Mouse (Mus musculus) MEL (cell line): Measurements from ENCODE around the gene Emd. TPM values are rescaled to one million over a fixed set of nuclear protein-coding genes. Genes with fewer than 3 reads are reported as not detected.

Source experiments
- DNase-seq: peaks from one replicate; pipeline ENCODE4 v3.0.0; 2011; ENCODE audit warnings: low read depth, low spot score
- H3K27ac ChIP-seq: 2 replicates; pipeline ENCODE4 v1.5.1; 2012; ENCODE audit warnings: low read depth, mild to moderate bottlenecking, control low read depth, low read length, moderate library complexity; ENCODE audit not compliant: control insufficient read depth
- H3K27me3 ChIP-seq, 2 experiments: fragments of 150-350 bp in 1 of 2; sonication (generic) in 1 of 2; 2 replicates each; pipeline ENCODE4 v1.6.1; 2012; ENCODE audit warnings: low read length in 2 of 2, mild to moderate bottlenecking in 2 of 2, improper control_type of control experiment in 1 of 2, moderate library complexity in 1 of 2; ENCODE audit not compliant: insufficient read depth in 2 of 2, control insufficient read depth in 1 of 2
- H3K36me3 ChIP-seq, 2 experiments: 2 replicates each; pipeline ENCODE4 v1.6.1; 2012 to 2014; ENCODE audit warnings: low read length in 2 of 2, improper control_type of control experiment in 1 of 2, inconsistent platforms in 1 of 2, mild to moderate bottlenecking in 1 of 2; ENCODE audit not compliant: insufficient read depth in 2 of 2, control insufficient read depth in 1 of 2
- H3K4me1 ChIP-seq, 2 experiments: fragments of 150-350 bp in 1 of 2; sonication (generic) in 1 of 2; 2 replicates each; pipeline ENCODE4 v1.6.1; 2012; ENCODE audit warnings: low read length in 2 of 2, improper control_type of control experiment in 1 of 2, mild to moderate bottlenecking in 1 of 2; ENCODE audit not compliant: insufficient read depth in 2 of 2, control insufficient read depth in 1 of 2
- H3K4me3 ChIP-seq, 2 experiments: fragments of 150-350 bp in 1 of 2; sonication (generic) in 1 of 2; 2 replicates each; pipeline ENCODE4 v1.5.1; 2012; ENCODE audit warnings: low read depth in 2 of 2, low read length in 2 of 2, mild to moderate bottlenecking in 2 of 2, moderate library complexity in 2 of 2, control low read depth in 1 of 2, improper control_type of control experiment in 1 of 2; ENCODE audit not compliant: control insufficient read depth in 1 of 2, insufficient read depth in 1 of 2
- H3K79me2 ChIP-seq: 2 replicates; pipeline ENCODE4 v1.6.1; 2012; ENCODE audit warnings: mild to moderate bottlenecking, low read length, moderate library complexity; ENCODE audit not compliant: control insufficient read depth, poor library complexity, insufficient read depth
- H3K9ac ChIP-seq: 2 replicates; pipeline ENCODE4 v1.6.1; 2012; ENCODE audit warnings: low read depth, mild to moderate bottlenecking, control low read depth, low read length, moderate library complexity; ENCODE audit not compliant: control insufficient read depth, poor library complexity, severe bottlenecking
- H3K9me3 ChIP-seq: fragments of 150-350 bp; sonication (generic); replicated peaks from 2 replicates; pipeline ENCODE4 v1.6.1; 2012; ENCODE audit warnings: mild to moderate bottlenecking, low read length, improper control_type of control experiment, moderate library complexity; ENCODE audit not compliant: insufficient read depth
- BHLHE40 ChIP-seq: IDR thresholded peaks from 2 replicates; pipeline ENCODE4 v1.6.1; 2012; ENCODE audit warnings: low read depth, mild to moderate bottlenecking, inconsistent platforms, low read length, improper control_type of control experiment, borderline replicate concordance
- CHD1 ChIP-seq: IDR thresholded peaks from 2 replicates; pipeline ENCODE4 v1.6.1; 2012; ENCODE audit warnings: low read depth, mild to moderate bottlenecking, inconsistent platforms, low read length, improper control_type of control experiment
- CHD2 ChIP-seq: IDR thresholded peaks from 2 replicates; pipeline ENCODE4 v1.6.1; 2011; ENCODE audit warnings: low read length, improper control_type of control experiment
- CTCF ChIP-seq, 3 experiments: IDR thresholded peaks in 2 of 3; conservative IDR thresholded peaks in 1 of 3; 2 replicates each; pipeline ENCODE4 v1.5.1; 2011 to 2012; ENCODE audit warnings: low read length in 3 of 3, low read depth in 2 of 3, mild to moderate bottlenecking in 2 of 3, improper control_type of control experiment in 1 of 3, inconsistent platforms in 1 of 3, mixed read lengths in 1 of 3, moderate library complexity in 1 of 3; ENCODE audit not compliant: control insufficient read depth in 1 of 3, insufficient read depth in 1 of 3, poor library complexity in 1 of 3, severe bottlenecking in 1 of 3
- ELF1 ChIP-seq: IDR thresholded peaks from 2 replicates; pipeline ENCODE4 v1.6.1; 2014; ENCODE audit warnings: low read depth, mild to moderate bottlenecking, inconsistent platforms, low read length, improper control_type of control experiment, moderate library complexity
- EP300 ChIP-seq, 2 experiments: IDR thresholded peaks; 2 replicates each; pipeline ENCODE4 v1.6.1; 2011; ENCODE audit warnings: improper control_type of control experiment in 2 of 2, low read length in 2 of 2, low read depth in 1 of 2, mild to moderate bottlenecking in 1 of 2
- ETS1 ChIP-seq: IDR thresholded peaks from 2 replicates; pipeline ENCODE4 v1.6.1; 2012; ENCODE audit warnings: low read depth, mild to moderate bottlenecking, inconsistent platforms, low read length, improper control_type of control experiment, moderate library complexity
- GATA1 ChIP-seq: IDR thresholded peaks from 2 replicates; pipeline ENCODE4 v1.6.1; 2011; ENCODE audit warnings: low read depth, low read length, improper control_type of control experiment
- HCFC1 ChIP-seq: IDR thresholded peaks from 2 replicates; pipeline ENCODE4 v1.6.1; 2012; ENCODE audit warnings: low read depth, mild to moderate bottlenecking, inconsistent platforms, low read length, improper control_type of control experiment, moderate library complexity
- JUND ChIP-seq: IDR thresholded peaks from 2 replicates; pipeline ENCODE4 v1.6.1; 2011; ENCODE audit warnings: low read depth, mild to moderate bottlenecking, improper control_type of control experiment, low read length
- MAFK ChIP-seq: IDR thresholded peaks from 2 replicates; pipeline ENCODE4 v1.6.1; 2011; ENCODE audit warnings: low read depth, mild to moderate bottlenecking, low read length, improper control_type of control experiment, borderline replicate concordance
- MAX ChIP-seq: IDR thresholded peaks from 2 replicates; pipeline ENCODE4 v1.6.1; 2011; ENCODE audit warnings: low read length, improper control_type of control experiment
- MAZ ChIP-seq: IDR thresholded peaks from 2 replicates; pipeline ENCODE4 v1.6.1; 2012; ENCODE audit warnings: low read depth, mild to moderate bottlenecking, inconsistent platforms, low read length, improper control_type of control experiment
- MEF2A ChIP-seq: IDR thresholded peaks from 2 replicates; pipeline ENCODE4 v1.6.1; 2014; ENCODE audit warnings: low read depth, mild to moderate bottlenecking, inconsistent platforms, low read length, improper control_type of control experiment; ENCODE audit not compliant: poor library complexity, insufficient replicate concordance, severe bottlenecking; ENCODE audit errors: extremely low read depth
- MXI1 ChIP-seq: IDR thresholded peaks from 2 replicates; pipeline ENCODE4 v1.6.1; 2011; ENCODE audit warnings: mild to moderate bottlenecking, low read depth, low read length, improper control_type of control experiment
- MYB ChIP-seq: IDR thresholded peaks from 2 replicates; pipeline ENCODE4 v1.6.1; 2011; ENCODE audit warnings: mild to moderate bottlenecking, low read depth, low read length, improper control_type of control experiment
- MYC ChIP-seq: IDR thresholded peaks from 2 replicates; pipeline ENCODE4 v1.6.1; 2011; ENCODE audit warnings: low read depth, mild to moderate bottlenecking, low read length, improper control_type of control experiment, moderate library complexity
- NELFE ChIP-seq: IDR thresholded peaks from 2 replicates; pipeline ENCODE4 v1.6.1; 2011; ENCODE audit warnings: low read depth, low read length, improper control_type of control experiment
- NRF1 ChIP-seq: IDR thresholded peaks from 2 replicates; pipeline ENCODE4 v1.6.1; 2014; ENCODE audit warnings: low read depth, mild to moderate bottlenecking, inconsistent platforms, low read length, improper control_type of control experiment, moderate library complexity; ENCODE audit not compliant: poor library complexity, insufficient read depth, severe bottlenecking
- POLR2AphosphoS2 ChIP-seq: IDR thresholded peaks from 2 replicates; pipeline ENCODE4 v1.6.1; 2011; ENCODE audit warnings: low read length, improper control_type of control experiment
- POLR2AphosphoS5 ChIP-seq: IDR thresholded peaks from 2 replicates; pipeline ENCODE4 v1.6.1; 2012; ENCODE audit warnings: low read depth, borderline replicate concordance, mild to moderate bottlenecking, inconsistent platforms, low read length, moderate library complexity, mixed read lengths
- RCOR1 ChIP-seq: IDR thresholded peaks from 2 replicates; pipeline ENCODE4 v1.6.1; 2012; ENCODE audit warnings: low read depth, mild to moderate bottlenecking, inconsistent platforms, low read length, improper control_type of control experiment
- SIN3A ChIP-seq: IDR thresholded peaks from 2 replicates; pipeline ENCODE4 v1.6.1; 2012; ENCODE audit warnings: low read length, improper control_type of control experiment, inconsistent platforms
- TCF12 ChIP-seq: IDR thresholded peaks from 2 replicates; pipeline ENCODE4 v1.6.1; 2014; ENCODE audit warnings: low read depth, mild to moderate bottlenecking, inconsistent platforms, low read length, improper control_type of control experiment, moderate library complexity
- UBTF ChIP-seq: IDR thresholded peaks from 2 replicates; pipeline ENCODE4 v1.6.1; 2012; ENCODE audit warnings: low read depth, mild to moderate bottlenecking, inconsistent platforms, low read length, improper control_type of control experiment, moderate library complexity, borderline replicate concordance; ENCODE audit not compliant: insufficient read depth
- USF1 ChIP-seq: IDR thresholded peaks from 2 replicates; pipeline ENCODE4 v1.6.1; 2014; ENCODE audit warnings: low read depth, mild to moderate bottlenecking, inconsistent platforms, low read length, improper control_type of control experiment, moderate library complexity
- USF2 ChIP-seq, 2 experiments: IDR thresholded peaks; 2 replicates each; pipeline ENCODE4 v1.6.1; 2011 to 2012; ENCODE audit warnings: improper control_type of control experiment in 2 of 2, low read length in 2 of 2, borderline replicate concordance in 1 of 2, inconsistent platforms in 1 of 2, low read depth in 1 of 2, mild to moderate bottlenecking in 1 of 2; ENCODE audit not compliant: insufficient read depth in 1 of 2
- ZC3H11A ChIP-seq: IDR thresholded peaks from 2 replicates; pipeline ENCODE4 v1.6.1; 2012; ENCODE audit warnings: low read depth, mild to moderate bottlenecking, inconsistent platforms, low read length, improper control_type of control experiment
- ZKSCAN1 ChIP-seq: IDR thresholded peaks from 2 replicates; pipeline ENCODE4 v1.6.1; 2012; ENCODE audit warnings: low read depth, mild to moderate bottlenecking, inconsistent platforms, low read length, improper control_type of control experiment, moderate library complexity
- ZMIZ1 ChIP-seq: IDR thresholded peaks from 2 replicates; pipeline ENCODE4 v1.6.1; 2012; ENCODE audit warnings: low read depth, mild to moderate bottlenecking, inconsistent platforms, low read length, improper control_type of control experiment, moderate library complexity
- ZNF384 ChIP-seq: IDR thresholded peaks from 2 replicates; pipeline ENCODE4 v1.6.1; 2012; ENCODE audit warnings: low read depth, mild to moderate bottlenecking, inconsistent platforms, low read length, improper control_type of control experiment
- polyA plus RNA-seq, 2 experiments: library from polyadenylated mRNA; stranded (reverse) in 1 of 2; unstranded in 1 of 2; fragments of >175 nt in 1 of 2; fragments of >200 nt in 1 of 2; gene quantifications; 2 replicates each; pipeline versions ENCODE4 v1.2.1 to v1.2.4; 2012; ENCODE audit warnings: low replicate concordance in 2 of 2, low read depth in 1 of 2; ENCODE audit not compliant: insufficient read length in 2 of 2, insufficient read depth in 1 of 2, missing spikeins in 1 of 2
- total RNA-seq: library from RNA; depleted of rRNA; stranded (reverse); fragments of 300-350 nt; gene quantifications from 2 replicates; pipeline ENCODE4 v1.2.3, GENCODE M21; 2012

Emd gene
- total and polyA plus RNA-seq, 3 experiments = 55.5 to 157 (median 130) TPM

DNA sequence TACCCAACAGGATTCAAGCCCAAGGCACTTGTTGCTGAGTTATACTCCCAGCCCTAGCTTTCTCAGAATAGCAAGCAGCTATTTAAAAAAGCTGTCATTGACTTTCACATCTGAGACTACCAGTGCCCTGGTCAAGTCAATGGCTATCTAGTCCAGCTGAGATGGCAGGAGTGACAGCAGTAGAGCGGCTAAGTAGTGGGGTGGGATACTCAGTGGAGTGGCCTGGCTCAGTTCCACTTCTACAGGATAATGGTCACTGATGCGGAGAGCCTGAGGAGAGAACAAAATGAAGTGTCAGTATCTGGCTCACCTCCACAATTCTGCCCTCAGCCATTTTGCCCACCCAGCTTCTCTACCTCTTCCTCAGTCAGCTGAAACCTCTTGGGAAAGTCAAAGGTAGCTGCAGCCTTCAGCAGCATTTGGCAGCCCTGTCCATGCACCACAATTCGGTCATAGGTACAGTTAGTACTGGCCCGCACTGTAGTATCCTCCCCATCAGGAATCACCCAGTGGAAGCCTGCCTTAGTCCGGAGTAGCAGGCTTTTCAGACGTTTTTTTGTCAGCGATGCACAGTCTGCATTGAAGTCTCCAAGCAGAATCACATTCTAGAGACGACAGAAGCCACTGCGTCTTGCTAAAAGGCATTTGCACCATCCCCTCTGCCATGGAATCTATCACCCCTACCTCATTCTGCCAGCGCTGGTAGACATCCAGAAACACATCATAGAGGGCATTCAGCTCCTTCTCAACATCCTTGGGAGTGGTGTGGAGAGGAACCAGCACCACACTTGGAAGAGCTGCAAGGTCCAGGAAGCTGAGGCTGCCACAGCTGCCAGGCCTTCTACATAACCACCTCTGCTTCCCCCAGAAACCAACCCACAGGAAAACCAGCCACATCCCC, 19.2 kb downstream of the Emd start (continued):
- TF ChIP-seq MYB = no peak
- TF ChIP-seq MAFK = 0 out of 2 replicates have a peak, but pooled peaks have one; percentile 39
- TF ChIP-seq POLR2AphosphoS5 = no peak
- TF ChIP-seq ZC3H11A = no peak
- peak; percentile 37; the same call in 1 of the 2 replicates for TF ChIP-seq CHD2
- TF ChIP-seq NRF1 = no peak
- no peak for TF ChIP-seq CTCF (IDR thresholded peaks at IDR 0.05 in 2 of 3, conservative IDR thresholded peaks at IDR 0.05 in 1 of 3; ENCODE audit: control insufficient read depth in 1 of 3, insufficient read depth in 1 of 3, low read depth in 2 of 3, low read length in 3 of 3, poor library complexity in 1 of 3, severe bottlenecking in 1 of 3)
- TF ChIP-seq CHD1 = no peak
- no peak; the same call in 1 of the 2 replicates for TF ChIP-seq TCF12
- no peak for TF ChIP-seq EP300 (IDR thresholded peaks at IDR 0.05; ENCODE audit: low read depth in 1 of 2, low read length in 2 of 2)
- no peak for TF ChIP-seq HCFC1
- TF ChIP-seq MEF2A = no peak
- no peak for TF ChIP-seq MXI1
- TF ChIP-seq NELFE = peak; percentile 14; the same call in 1 of the 2 replicates
- TF ChIP-seq GATA1 = no peak
- TF ChIP-seq ETS1 = no peak
- no peak for TF ChIP-seq ZKSCAN1
- peak; percentile 100 for TF ChIP-seq POLR2AphosphoS2

DNA sequence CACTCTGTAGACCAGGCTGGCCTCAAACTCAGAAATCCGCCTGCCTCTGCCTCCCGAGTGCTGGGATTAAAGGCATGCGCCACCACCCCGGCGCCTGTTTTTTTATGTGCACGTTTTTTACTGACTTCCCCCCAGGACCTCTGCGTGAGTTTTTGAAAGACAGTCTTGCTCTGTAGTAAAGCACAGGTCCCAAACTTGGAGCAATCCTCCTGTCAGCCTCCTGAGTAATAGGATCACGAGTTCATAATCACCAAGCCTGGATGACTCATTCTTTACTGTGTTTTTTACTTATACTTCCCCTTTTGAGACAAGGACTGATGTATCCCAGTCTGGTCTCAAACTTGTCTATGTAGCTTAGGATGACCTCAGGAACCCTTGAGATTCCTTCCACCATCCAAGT, 23.4 kb downstream of the Emd start:
- Histone ChIP-seq H3K4me3 (no peak overlapping the region), H3K79me2 (peaks cover 3% of the 10 kb centered on the region), H3K9ac (no peak overlapping the region), H3K36me3 (peaks cover 0 to 10% of the 10 kb centered on the region in 2 experiments; a peak in 2 of 4 replicates)
- peak; percentile 23; the same call in 1 of the 2 replicates for TF ChIP-seq BHLHE40
- no peak for TF ChIP-seq USF2 (IDR thresholded peaks at IDR 0.05; ENCODE audit: borderline replicate concordance in 1 of 2, insufficient read depth in 1 of 2, low read depth in 1 of 2, low read length in 2 of 2)
- no peak for TF ChIP-seq ELF1
- TF ChIP-seq RCOR1 = no peak
- no peak for TF ChIP-seq UBTF
- no peak for TF ChIP-seq TCF12
- TF ChIP-seq MAFK = no peak
- no peak for TF ChIP-seq ZC3H11A
- TF ChIP-seq EP300 (IDR thresholded peaks at IDR 0.05; ENCODE audit: low read depth in 1 of 2, low read length in 2 of 2) = peak in 1 of 2 experiments; percentile 35; a peak in 1 of 4 replicates
- no peak for TF ChIP-seq MAZ
- TF ChIP-seq USF1 = 0 out of 2 replicates have a peak, but pooled peaks have one; percentile 14
- TF ChIP-seq JUND = peak; percentile 81; the same call in 1 of the 2 replicates
- TF ChIP-seq ETS1 = peak; percentile 75
- TF ChIP-seq MYC = peak; percentile 53; the same call in 1 of the 2 replicates
- TF ChIP-seq ZNF384 = no peak
- TF ChIP-seq NELFE = no peak
- TF ChIP-seq MAX = no peak
- peak; percentile 45; the same call in 1 of the 2 replicates for TF ChIP-seq SIN3A
- TF ChIP-seq ZMIZ1 = no peak
- no peak for TF ChIP-seq MEF2A
- TF ChIP-seq, all 39 proteins: peak for 7
- no peaks in the 10 kb centered on the region for H3K9me3 ChIP-seq
- no peaks in the 10 kb centered on the region for H3K27me3 ChIP-seq
- DNase-seq = peak; percentile 86
- peak overlapping the region; percentile 61 for H3K27ac ChIP-seq
- H3K4me1 ChIP-seq = peaks cover 0 to 8% of the 10 kb centered on the region in 2 experiments; a peak in 2 of 4 replicates
